Mouse (Mus musculus) naive thymus-derived CD4-positive, alpha-beta T cell, adult 5 months (primary cell): Measurements from ENCODE around the gene Gm49416. TPM values are rescaled to one million over a fixed set of nuclear protein-coding genes. Genes with fewer than 3 reads are reported as not detected.

ENCODE experiments used
- polyA plus RNA-seq: library from polyadenylated mRNA; unstranded; fragments of 100-300 nt; shearing (Covaris generic); gene quantifications from one replicate; pipeline ENCODE4 v1.2.1, GENCODE M21; 2017

The Gm49416 gene
- not detected for polyA plus RNA-seq

DNA sequence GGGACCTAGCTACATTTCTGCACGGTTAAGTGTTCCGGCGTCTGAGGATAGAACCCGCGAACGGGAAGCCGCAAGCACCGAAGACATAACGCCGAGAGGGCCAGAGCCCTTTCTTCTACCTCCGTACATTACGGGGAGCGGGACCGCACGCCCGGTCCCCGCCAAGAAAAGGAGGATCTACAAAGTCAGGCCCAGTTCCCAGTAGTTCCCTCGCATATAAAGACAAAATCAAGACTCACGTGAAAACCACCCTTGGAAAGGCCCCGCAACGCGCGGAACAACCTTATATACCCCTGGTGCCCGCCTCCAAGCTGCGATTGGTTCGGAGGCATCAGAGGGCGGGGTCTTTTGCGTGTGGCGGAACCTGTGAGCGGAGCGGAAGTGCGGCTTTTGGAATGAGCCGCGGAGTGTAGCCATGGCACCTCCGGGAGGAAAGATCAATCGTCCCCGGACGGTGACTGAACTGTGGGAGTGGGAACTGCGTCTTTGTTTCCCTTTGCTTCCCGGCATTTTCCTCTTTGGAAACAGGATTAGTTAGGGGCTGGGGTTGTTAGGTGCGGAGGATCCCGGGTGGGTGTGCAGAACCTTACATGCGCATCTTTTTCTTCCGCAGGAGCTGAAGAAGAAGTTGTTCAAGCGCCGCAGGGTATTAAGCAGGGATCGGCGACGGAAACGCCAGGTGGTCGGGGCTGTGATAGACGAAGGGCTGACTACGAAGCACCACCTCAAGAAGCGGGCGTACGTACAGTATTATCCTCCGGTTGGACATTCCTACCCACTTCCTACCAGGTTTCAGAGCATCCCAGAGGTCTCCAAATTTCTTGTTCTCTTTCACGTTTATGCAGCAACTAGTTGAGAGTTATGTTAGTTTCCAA lies at the start of gene Gm49416, which contains the start of gene 1810009A15Rik:
TSS of gene Gm49416 (plus strand) at position 416 of the 875 bp plus-strand sequence.
TSS of gene 1810009A15Rik (plus strand) at position 343 of the 875 bp plus-strand sequence.

DNA sequence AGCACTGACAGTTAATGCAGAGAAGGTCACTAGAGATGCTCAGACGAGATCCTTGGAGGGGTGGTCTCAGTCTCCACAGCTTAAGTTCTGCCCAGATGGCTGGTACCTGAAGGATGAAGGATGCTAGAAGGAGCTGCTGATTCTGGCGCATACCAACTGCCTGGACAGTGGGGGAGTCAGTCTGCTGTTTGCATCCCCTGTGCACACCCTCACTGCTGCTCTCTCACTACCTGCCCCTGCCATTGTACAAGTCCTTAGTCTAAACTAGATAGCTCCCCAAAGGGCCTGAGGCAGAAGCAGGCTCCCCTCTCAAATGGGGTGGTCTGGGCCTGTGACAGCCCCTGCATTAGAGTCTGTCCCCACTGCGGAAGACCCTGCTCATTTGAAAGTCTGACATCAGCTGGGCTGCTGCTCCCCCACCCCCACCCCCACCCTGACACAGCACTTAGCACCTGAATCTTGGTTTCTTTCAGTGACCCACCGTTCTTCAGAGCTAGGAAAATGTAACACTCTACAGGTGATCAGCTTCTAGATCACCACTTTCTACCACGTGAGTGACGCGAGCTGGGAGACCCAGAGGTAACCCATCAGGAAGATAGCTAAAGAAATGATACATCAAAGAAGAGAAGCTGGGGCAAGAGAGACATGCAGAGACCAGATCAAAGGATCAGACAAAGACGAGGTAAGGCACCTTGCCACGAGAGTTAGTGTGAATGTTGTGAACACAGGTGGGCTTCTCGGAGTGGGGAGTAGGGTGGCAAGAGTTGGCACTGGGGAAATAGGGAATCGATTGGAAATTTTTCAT lies 49.4 kb upstream of the Gm49416 start, which contains the start of gene Gng3:
TSS of gene Gng3 (minus strand) at position 92 of the 805 bp plus-strand sequence.

DNA sequence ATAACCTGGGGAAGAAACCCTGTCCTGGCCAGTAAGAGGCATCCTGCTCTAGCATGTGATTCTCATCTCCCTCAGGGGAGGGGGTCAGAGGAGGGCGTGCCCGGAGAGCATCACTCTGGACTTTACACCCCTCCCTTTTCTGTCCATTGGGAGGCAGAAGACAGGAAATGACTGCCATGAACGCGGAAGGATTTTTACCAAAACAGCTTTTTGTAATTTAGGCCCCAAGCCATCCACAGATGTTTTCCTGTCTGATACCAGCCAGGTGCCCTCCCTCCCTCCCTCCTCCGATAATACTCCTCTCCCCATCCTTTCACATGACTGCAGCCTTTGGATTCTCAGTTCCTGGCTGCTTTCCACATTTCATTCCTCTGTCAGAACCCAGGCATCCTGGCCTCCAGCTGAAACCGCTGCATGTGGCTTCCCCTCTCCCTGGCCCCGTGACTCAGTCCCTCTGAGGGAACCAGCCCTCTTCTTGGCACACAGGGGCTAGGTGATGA lies 38.3 kb upstream of the Gm49416 start, which contains the start of gene Lrrn4cl:
TSS of gene Lrrn4cl (plus strand) at position 367 of the 500 bp plus-strand sequence.

DNA sequence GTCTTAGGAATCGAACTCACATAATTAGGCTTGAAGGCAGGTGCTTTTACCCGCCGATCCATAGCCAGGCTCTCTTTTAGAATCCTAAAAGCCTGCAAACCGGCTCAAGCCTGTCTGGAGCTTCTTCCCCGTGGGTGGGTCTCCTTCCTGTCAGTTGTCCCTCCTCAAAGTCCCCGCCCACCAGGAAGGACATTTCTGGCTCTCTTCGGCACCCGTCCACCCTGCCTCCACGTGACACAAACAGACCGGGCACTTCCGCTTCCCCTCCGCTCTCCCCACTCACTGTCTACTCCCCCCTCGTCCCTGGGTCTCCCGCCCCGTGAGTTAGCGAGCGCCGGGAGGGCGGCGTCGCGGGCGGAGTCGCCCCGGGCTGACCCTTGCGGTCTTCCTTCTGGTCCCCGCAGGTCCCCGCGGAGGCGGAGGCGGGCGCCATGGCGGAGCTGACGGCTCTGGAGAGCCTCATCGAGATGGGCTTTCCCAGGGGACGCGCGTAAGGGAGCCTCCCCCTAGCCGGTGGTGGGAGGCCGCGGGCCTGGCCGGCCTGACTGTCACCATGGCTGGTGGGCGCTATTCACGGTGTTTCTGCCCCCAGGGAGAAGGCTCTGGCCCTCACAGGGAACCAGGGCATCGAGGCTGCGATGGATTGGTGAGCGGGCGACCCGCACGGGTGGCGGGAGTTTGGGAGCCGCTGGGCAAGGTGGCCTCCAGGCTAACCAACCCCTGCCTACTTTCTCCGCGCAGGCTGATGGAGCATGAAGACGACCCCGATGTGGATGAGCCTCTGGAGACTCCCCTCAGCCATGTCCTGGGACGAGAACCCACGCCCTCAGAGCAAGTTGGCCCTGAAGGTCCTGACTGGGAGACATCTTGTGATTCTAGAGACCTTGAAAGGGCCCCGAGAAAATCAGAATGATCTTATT lies 17.2 kb upstream of the Gm49416 start, which contains the start of gene Ubxn1:
TSS of gene Ubxn1 (plus strand) at position 230 of the 920 bp plus-strand sequence.

DNA sequence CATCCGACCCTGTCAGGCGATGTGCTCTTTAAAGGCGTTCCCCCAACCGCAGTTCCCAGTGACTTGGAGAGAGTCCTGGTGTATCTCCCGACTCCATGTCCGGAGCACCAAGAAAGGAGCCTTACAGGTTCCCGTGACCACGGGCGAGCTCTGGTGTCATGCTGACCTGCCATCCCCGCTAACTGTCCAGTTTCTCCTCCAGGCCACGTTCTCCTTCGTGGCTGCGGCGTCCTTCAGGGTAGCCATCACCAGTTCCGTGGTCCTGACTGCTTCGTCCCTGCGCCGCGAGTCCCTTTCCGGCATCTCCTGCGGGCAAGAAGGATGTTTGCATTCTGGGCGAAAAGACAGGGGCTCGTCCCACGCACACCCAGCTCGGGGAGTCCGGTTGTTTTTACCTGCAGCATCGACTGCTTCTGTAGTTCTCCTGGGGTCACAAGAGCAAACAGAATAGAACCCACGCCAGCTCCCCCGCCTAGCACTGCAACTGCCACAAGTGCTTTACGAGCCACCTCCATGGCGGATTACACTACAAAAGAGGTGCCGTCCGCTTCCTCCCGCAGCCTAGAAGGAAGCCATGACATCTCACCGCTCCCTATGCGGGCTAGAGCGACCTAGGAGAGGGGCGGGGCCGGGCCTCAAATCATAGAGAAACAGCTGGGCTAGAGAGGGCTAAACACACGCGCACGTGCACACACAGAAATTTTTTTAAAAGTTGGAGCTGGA lies 8.3 kb upstream of the Gm49416 start, which contains the start of gene Uqcc3:
TSS of gene Uqcc3 (minus strand) at position 613 of the 723 bp plus-strand sequence.

DNA sequence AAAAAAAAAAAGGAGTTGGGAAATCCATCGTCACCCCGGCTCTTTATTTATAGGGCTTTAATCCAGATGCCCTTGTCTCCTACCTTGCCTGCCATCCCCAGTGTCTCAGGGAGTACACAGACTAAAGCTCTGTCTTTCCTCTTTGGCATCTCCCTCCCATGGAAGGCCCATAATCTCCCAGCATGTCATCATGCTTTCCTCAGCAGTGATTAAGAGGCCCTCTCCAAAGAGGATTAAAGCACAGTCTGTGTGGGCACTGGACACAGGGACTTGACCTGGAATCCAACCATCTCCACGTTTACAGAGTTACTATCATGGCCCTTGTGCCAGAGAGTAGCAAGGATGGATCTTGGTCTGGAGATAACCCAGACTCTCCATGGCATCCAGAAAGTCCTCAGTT lies 5.1 kb upstream of the Gm49416 start, which contains the start of the genes Lbhd1 and Gm49403:
TSS of gene Lbhd1 (plus strand) at position 117 of the 400 bp plus-strand sequence.
TSS of gene Gm49403 (plus strand) at position 315 of the 400 bp plus-strand sequence.

DNA sequence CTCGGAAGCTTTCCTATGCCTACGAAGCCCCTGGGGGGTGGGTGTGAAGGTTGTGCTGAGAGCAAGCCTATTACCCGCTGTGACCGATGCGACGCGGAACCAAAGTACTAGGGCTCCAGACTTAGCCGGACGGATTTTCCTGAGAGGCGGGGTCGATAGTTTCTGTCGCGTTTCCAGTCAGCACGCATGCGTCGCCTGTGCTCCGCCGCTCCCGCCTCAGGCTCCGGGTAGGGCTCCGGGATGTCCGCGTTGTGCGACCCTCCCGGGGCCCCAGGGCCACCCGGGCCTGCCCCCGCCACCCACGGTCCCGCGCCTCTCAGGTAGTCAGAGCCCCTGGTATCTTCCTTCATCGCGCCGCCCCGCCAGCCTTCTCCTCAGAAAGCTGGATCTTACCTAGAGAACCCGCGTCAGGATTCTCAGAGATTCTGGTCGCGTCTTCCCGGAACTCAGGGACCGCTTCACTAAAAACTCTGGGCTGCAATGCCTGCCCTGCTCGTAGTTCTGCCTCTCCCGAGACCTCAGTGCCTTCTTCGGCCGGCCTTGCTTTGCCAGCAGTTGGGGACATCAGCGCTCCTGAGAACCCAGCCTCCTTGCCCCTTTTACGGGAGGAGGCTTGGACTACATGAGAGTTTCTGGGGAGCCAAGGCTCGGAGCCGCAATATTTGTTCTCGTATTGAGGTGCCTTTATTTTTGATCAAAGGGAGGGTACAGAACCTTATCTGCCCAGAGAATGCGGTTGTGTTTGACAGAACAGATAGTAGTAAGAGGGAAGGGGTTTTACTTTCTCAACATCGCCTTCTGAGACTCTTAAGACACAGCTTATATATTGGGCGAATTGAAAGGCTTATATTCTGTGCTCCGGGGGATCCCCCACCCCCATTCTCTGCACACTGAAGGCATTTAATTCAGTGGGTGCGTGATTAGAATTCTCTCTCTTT lies 4.4 kb downstream of the Gm49416 start, which contains the start of gene Ints5:
TSS of gene Ints5 (plus strand) at position 177 of the 938 bp plus-strand sequence.

DNA sequence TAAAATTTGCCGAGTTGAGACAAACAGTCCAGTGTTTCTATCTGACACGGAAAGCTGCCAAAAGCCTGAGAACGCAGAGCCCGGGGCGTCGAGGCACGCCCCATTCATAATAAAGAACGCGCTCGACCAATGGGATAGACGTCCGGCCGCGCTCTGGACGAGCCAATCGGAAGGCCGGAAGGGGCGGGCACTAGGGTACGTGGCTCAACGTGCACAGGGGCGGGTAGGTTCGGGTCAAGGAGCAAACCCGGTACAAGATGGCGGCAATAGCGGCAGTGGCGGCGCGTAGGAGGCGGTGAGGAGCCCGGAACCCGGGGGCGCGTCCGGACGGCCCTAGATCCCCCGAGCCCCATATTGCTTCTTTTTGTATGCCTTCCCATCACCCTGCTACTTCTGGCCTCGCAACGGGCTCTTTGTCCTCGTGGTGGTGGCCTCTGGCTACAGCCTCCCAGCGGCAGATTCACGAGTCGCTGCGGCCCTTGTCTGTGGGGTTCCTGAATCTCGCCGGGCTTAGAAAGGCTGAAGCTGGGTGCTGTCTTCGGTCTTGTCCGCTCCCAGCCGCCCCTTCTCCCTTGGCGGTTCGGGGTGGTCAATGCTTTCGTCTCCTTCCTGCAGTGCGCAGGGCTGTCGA lies 9.3 kb downstream of the Gm49416 start, which contains the start of gene Ganab:
TSS of gene Ganab (plus strand) at position 207 of the 631 bp plus-strand sequence.

DNA sequence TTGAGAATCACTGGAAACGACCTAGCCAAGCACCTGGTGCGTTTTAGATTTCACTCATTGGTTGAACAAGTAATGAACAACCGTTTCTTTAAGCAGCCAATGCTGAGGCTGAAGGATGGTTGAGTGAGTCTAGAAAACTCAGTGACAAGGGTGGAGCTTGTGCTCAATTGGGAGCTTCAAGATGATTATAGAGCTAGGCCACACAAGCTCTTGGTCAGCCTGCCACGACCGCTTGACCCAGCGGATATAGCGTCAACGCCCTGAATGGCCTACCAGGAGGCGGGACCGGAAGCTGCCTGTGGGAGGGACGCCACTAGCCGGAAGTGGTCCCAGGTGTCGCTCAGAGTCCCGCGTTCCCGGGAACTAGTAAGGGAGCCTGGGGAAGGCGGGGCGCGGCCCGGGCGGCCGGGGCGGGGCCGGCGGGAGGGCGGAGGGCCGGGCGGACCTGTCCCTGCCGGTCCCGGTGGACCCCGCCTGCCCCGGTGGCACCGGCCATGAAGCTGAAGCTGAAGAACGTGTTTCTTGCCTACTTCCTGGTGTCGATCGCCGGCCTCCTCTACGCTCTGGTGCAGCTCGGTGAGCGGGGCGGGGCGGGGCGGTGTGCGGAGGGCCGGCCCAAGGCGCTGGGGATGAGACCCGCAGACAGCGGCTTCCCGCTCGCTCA lies 31.5 kb downstream of the Gm49416 start, which contains the start of gene B3gat3:
TSS of gene B3gat3 (plus strand) at position 302 of the 664 bp plus-strand sequence.

DNA sequence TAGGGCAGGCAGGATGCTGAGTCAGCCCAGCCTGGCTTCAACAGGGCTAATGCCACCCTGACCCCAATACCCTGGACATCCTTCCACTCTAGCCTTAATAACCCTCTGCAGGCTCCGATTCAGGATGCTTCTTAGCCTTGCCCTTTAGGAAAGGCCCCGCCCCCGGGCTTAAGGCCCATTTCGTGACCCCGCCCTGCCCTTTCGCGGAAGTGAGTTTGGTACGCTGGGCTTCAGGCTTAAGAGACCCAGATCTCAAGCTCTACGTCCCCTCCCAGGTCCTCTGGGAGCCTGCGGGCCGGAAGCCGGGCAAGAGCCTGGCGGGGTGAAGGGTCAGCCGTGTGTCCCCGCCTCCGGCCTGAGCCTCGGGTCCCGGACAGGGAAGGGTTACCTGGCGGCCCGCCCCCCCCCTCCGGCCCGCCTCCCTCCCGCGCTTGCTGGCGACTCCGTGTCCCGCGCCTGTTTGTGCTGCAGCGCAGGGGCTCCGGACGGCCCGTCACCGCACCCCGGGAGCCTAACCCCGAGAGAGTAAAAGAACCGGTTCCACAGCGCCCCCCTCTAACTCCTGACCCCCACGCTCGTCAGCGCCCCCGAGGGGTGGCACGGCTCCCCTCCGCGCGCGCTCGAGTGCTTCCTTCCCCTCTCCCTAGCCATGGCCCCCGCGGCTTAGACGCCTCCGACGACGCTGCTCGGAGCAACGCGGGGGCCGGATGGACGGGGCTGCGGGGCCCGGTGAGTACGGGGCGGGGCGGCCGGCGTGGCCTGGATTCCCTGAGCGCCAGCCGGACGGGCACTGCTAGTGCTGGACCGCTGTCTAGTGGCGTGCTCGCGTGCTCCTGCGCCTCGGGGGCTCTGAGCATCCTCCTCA lies 40.7 kb downstream of the Gm49416 start, which contains the start of the genes Rom1 and Eml3:
TSS of gene Rom1 (minus strand) at position 133 of the 865 bp plus-strand sequence.
TSS of gene Eml3 (plus strand) at position 329 of the 865 bp plus-strand sequence.

DNA sequence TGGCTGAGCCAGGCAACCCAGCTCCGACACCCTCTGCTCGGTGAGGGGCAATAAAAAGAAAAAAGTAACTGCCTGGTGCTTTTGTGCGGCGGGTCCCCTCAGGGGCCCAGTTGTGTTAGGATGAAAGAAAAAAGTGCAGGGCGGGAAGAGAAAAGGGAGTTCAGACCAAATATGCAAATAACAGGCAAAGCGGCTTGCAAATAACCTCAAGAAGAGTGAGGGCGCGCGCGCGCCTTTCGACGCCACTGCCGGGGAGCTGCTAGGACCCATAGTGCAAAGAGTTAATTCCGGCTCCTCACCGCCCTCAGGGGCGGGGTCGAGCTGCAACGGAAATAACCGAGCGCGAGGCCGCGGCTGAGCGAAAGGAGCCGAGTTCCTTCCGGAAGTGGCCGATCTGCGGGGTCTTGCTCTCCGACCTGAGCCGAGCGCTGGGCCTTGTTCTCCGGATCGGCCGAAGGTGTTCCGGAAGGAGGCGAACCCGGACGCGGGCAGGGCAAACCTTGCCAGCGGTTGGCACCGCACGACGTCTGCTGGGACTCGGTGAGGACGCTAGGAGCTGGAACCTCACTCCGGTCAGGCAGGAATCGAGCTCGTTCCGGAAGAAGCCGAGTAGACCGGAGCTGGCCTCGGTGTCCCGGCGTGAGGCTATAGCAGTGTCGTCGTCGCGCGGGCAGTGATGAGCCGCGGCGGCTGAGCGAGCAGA lies 52.9 kb downstream of the Gm49416 start, which contains the start of gene Mta2:
TSS of gene Mta2 (plus strand) at position 361 of the 703 bp plus-strand sequence.

Other genes with a start within 250 kb of the Gm49416 start
- not detected for gene Chrm1, start 225.1 kb upstream of the Gm49416 start, polyA plus RNA-seq
- 240 TPM for gene Slc3a2, start 165.6 kb upstream of the Gm49416 start, polyA plus RNA-seq
- gene Wdr74, start 153.1 kb upstream of the Gm49416 start, polyA plus RNA-seq: 121 TPM
- gene 1700092M07Rik, start 148.2 kb upstream of the Gm49416 start, polyA plus RNA-seq: 0.87 TPM
- gene Stx5a, start 147.5 kb upstream of the Gm49416 start, polyA plus RNA-seq: 294 TPM
- 453 TPM for gene Nxf1, start 131.9 kb upstream of the Gm49416 start, polyA plus RNA-seq
- 38.8 TPM for gene Tmem223, start 117.9 kb upstream of the Gm49416 start, polyA plus RNA-seq
- gene Tmem179b, start 114.5 kb upstream of the Gm49416 start, polyA plus RNA-seq: 150 TPM
- gene Taf6l, start 102.5 kb upstream of the Gm49416 start, polyA plus RNA-seq: 9.4 TPM
- 86.1 TPM for gene Polr2g, start 90.3 kb upstream of the Gm49416 start, polyA plus RNA-seq
- 0.57 TPM for gene Zbtb3, start 86.4 kb upstream of the Gm49416 start, polyA plus RNA-seq
- 25.8 TPM for gene Ttc9c, start 69.6 kb upstream of the Gm49416 start, polyA plus RNA-seq
- gene Hnrnpul2, start 68.9 kb upstream of the Gm49416 start, polyA plus RNA-seq: 13.8 TPM
- gene AC129217.1, start 59.2 kb upstream of the Gm49416 start, polyA plus RNA-seq: not detected
- 59.1 TPM for gene Bscl2, start 51.5 kb upstream of the Gm49416 start, polyA plus RNA-seq
- gene Gng3, start 49.7 kb upstream of the Gm49416 start, polyA plus RNA-seq: not detected
- gene Lrrn4cl, start 38.2 kb upstream of the Gm49416 start, polyA plus RNA-seq: not detected
- 149 TPM for gene Ubxn1, start 17.4 kb upstream of the Gm49416 start, polyA plus RNA-seq
- 44.5 TPM for gene Uqcc3, start 8.0 kb upstream of the Gm49416 start, polyA plus RNA-seq
- gene Lbhd1, start 5.2 kb upstream of the Gm49416 start, polyA plus RNA-seq: 34.3 TPM
- gene Gm49403, start 5.0 kb upstream of the Gm49416 start, polyA plus RNA-seq: not detected
- 22.7 TPM for gene 1810009A15Rik, start 73 bp upstream of the Gm49416 start, polyA plus RNA-seq
- gene Ints5, start 4.1 kb downstream of the Gm49416 start, polyA plus RNA-seq: 35.9 TPM
- 100 TPM for gene Ganab, start 9.1 kb downstream of the Gm49416 start, polyA plus RNA-seq
- gene B3gat3, start 31.4 kb downstream of the Gm49416 start, polyA plus RNA-seq: 32.9 TPM
- gene Rom1, start 40.4 kb downstream of the Gm49416 start, polyA plus RNA-seq: 2.0 TPM
- 57.6 TPM for gene Eml3, start 40.6 kb downstream of the Gm49416 start, polyA plus RNA-seq
- 257 TPM for gene Mta2, start 52.9 kb downstream of the Gm49416 start, polyA plus RNA-seq
- 47.6 TPM for gene Tut1, start 64.9 kb downstream of the Gm49416 start, polyA plus RNA-seq
- gene Eef1g, start 78.1 kb downstream of the Gm49416 start, polyA plus RNA-seq: 375 TPM
- 8.7 TPM for gene Ahnak, start 100.4 kb downstream of the Gm49416 start, polyA plus RNA-seq
- gene Scgb1a1, start 199.0 kb downstream of the Gm49416 start, polyA plus RNA-seq: not detected
- 15.8 TPM for gene Asrgl1, start 246.7 kb downstream of the Gm49416 start, polyA plus RNA-seq